Mouse (Mus musculus): Measurements from ENCODE around the gene Intu. TPM values are rescaled to one million over a fixed set of nuclear protein-coding genes. Genes with fewer than 3 reads are reported as not detected.

Gene Intu
- total RNA-seq, 2 experiments from 2014 or later = 0.92 to 1.4 TPM

GRCm38 (mm10) chr3:40526095-40526494 lies 5.0 kb upstream of the Intu start:
- DNase-seq = no peak
- intact Hi-C loops (cut with DNase I; ENCODE audit: low total_unique reads) = no loop called here

GRCm38 (mm10) chr3:40527218-40527617 lies 3.9 kb upstream of the Intu start:
- intact Hi-C loops (cut with DNase I; ENCODE audit: low total_unique reads) = no loop called here
- no peak for DNase-seq

GRCm38 (mm10) chr3:40527976-40528950 lies 2.8 kb upstream of the Intu start:
- no peak for DNase-seq
- intact Hi-C loops (cut with DNase I; ENCODE audit: low total_unique reads) = no loop called here

- intact Hi-C loops (cut with DNase I; ENCODE audit: low total_unique reads) = no loop called here
- no peak for DNase-seq
Observed at GRCm38 (mm10) chr3:40528958-40529357, 2.1 kb upstream of the Intu start.

- intact Hi-C loops (cut with DNase I; ENCODE audit: low total_unique reads) = no loop called here
- DNase-seq = no peak
Observed at GRCm38 (mm10) chr3:40530845-40531244, 241 bp upstream of the Intu start.

GRCm38 (mm10) chr3:40532256-40532655 lies 1.2 kb downstream of the Intu start:
- no peak for DNase-seq
- intact Hi-C loops (cut with DNase I; ENCODE audit: low total_unique reads) = no loop called here

- intact Hi-C loops (cut with DNase I; ENCODE audit: low total_unique reads) = no loop called here
- DNase-seq = no peak
Observed at GRCm38 (mm10) chr3:40534141-40534540, 3.1 kb downstream of the Intu start.

- DNase-seq = peak; percentile 88
- intact Hi-C loops (cut with DNase I; ENCODE audit: low total_unique reads) = no loop called here
Observed at GRCm38 (mm10) chr3:40540567-40541554, 9.8 kb downstream of the Intu start.

- intact Hi-C loops (cut with DNase I; ENCODE audit: low total_unique reads) = no loop called here
- DNase-seq = no peak
Observed at GRCm38 (mm10) chr3:40546621-40547020, 15.5 kb downstream of the Intu start.

GRCm38 (mm10) chr3:40652941-40653352 lies 121.9 kb downstream of the Intu start:
- intact Hi-C loops (cut with DNase I; ENCODE audit: low total_unique reads) = no loop called here
- DNase-seq = no peak

GRCm38 (mm10) chr3:40653582-40653981 lies 122.5 kb downstream of the Intu start:
- no peak for DNase-seq
- intact Hi-C loops (cut with DNase I; ENCODE audit: low total_unique reads) = no loop called here

- DNase-seq = no peak
- intact Hi-C loops (cut with DNase I; ENCODE audit: low total_unique reads) = no loop called here
Observed at GRCm38 (mm10) chr3:40654028-40654427, 122.9 kb downstream of the Intu start.

- no peak for DNase-seq
- intact Hi-C loops (cut with DNase I; ENCODE audit: low total_unique reads) = no loop called here
Observed at GRCm38 (mm10) chr3:40655571-40655970, 124.5 kb downstream of the Intu start.

GRCm38 (mm10) chr3:40656339-40656738 lies 125.3 kb downstream of the Intu start:
- intact Hi-C loops (cut with DNase I; ENCODE audit: low total_unique reads) = no loop called here
- no peak for DNase-seq

- intact Hi-C loops (cut with DNase I; ENCODE audit: low total_unique reads) = no loop called here
- DNase-seq = no peak
Observed at GRCm38 (mm10) chr3:40660231-40660630, 129.1 kb downstream of the Intu start.

- intact Hi-C loops (cut with DNase I; ENCODE audit: low total_unique reads) = no loop called here
- DNase-seq = peak; percentile 46
Observed at GRCm38 (mm10) chr3:40666109-40666508, 135.0 kb downstream of the Intu start.

GRCm38 (mm10) chr3:40666861-40667719 lies 136.0 kb downstream of the Intu start:
- no peak for DNase-seq
- intact Hi-C loops (cut with DNase I; ENCODE audit: low total_unique reads) = no loop called here

GRCm38 (mm10) chr3:40668889-40669288 lies 137.8 kb downstream of the Intu start:
- intact Hi-C loops (cut with DNase I; ENCODE audit: low total_unique reads) = no loop called here
- no peak for DNase-seq

- intact Hi-C loops (cut with DNase I; ENCODE audit: low total_unique reads) = no loop called here
- no peak for DNase-seq
Observed at GRCm38 (mm10) chr3:40669395-40669794, 138.3 kb downstream of the Intu start.

Measured in gastrocnemius, postnatal 14 days (tissue).